Mouse (Mus musculus) olfactory bulb, adult 2 months (tissue): ENCODE data around the gene Rexo1.

Experiments
- CTCF ChIP-seq: fragments of 200-500 bp; IDR thresholded peaks from 2 replicates; pipeline ENCODE4 v1.5.1; 2012; ENCODE audit warnings: low read depth, mild to moderate bottlenecking, low read length, moderate library complexity; ENCODE audit not compliant: insufficient read depth
- POLR2A ChIP-seq: fragments of 200-500 bp; IDR thresholded peaks from 2 replicates; pipeline ENCODE4 v1.6.1; 2012; ENCODE audit warnings: mild to moderate bottlenecking, low read depth, low read length, moderate library complexity; ENCODE audit not compliant: insufficient read depth

DNA sequence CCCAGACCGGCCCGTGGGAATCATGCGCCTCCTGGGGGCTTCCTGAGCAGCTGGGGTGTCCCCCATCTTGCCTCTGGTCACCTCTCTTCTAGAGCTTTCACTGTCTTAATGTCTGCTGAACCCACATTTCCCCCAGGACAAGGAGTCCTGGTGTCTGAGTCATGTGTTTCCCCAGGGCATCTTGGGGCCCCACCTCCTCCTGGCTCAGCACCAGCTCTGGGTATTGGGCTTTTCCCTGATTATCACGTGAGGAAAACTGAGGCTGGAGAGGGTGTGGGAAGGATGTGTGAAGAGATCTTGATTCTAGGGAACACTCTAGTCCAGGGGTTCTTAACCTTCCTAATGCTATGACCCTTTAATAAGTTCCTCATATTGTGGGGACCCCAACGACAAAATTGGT, 23.2 kb downstream of the Rexo1 start:
- TF ChIP-seq POLR2A (no peak), CTCF (no peak)
